Mouse (Mus musculus) heart, postnatal 25 days (tissue): ENCODE results near the gene Mtmr3. TPM values are rescaled to one million over a fixed set of nuclear protein-coding genes. Genes with fewer than 3 reads are reported as not detected.
A peak's percentile ranks its signal among the peaks of the same experiment; 100 is the strongest.

ENCODE experiments used
- DNase-seq: peaks from one replicate; pipeline ENCODE4 v3.0.0; 2022; ENCODE audit warnings: low spot score
- intact Hi-C: fragments of 180-260 bp; cut with DNase I; formaldehyde crosslinking; loops from one replicate; pipeline ENCODE4 v1.15.1; 2025
- total RNA-seq, 2 experiments: library from RNA; stranded (reverse); gene quantifications; 2 replicates each; pipeline ENCODE4 v1.2.3; 2021

Gene Mtmr3
- 10 to 100 TPM; 49.6 to 50.6 TPM for total RNA-seq

DNA sequence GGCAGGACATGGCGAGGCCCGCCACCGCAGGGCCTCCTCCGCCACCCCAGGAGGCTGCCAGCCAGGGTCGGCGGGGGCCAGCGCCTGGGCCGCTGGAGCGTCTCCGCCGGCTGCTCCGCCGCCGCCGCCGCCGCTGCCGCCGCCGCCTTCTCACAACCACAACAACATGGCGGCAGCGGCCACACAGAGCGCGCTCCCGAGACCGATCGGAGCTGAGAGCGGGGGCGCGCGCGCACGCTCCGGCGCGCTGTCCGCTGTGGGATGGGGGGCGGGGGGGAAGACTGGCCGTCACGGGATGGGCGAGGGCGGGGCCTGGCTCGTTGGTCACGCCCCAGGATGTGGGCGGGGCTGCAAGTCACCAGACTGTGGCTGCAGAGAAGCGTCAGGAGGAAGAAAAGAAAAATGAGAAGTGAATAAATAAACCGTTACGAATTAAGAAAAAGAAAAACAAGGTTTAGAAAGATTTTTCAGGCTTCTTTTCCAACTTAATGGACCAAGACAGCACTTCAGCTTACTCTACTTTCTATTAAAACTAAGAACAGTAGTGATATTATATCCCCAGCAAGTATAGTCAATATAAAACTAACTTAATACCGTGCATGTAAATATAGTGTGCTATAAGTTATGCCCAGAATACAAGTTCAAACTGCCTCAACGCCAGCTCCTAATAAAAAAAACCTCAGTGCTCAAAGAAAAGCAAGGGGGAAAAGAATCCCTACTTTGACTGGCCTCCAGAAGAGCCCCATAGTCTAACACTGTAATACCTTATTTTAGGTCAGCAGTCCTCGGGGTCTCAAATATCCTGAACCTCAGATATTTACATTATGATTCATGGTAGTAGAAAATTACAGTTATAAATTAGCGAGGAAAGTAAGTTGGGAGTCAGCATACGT, at the start of gene Mtmr3:
TSS of gene Mtmr3 (minus strand) at position 256 of the 893 bp plus-strand sequence.
- intact Hi-C loops = loop anchor here (2.0 kb wide), 1 partner anchor 44 kb away; no protein-coding TSS in a partner anchor
- DNase-seq = peak; percentile 89

GRCm38 (mm10) chr11:4643722-4644121, 49.1 kb upstream of the Mtmr3 start:
- no peak for DNase-seq

DNA sequence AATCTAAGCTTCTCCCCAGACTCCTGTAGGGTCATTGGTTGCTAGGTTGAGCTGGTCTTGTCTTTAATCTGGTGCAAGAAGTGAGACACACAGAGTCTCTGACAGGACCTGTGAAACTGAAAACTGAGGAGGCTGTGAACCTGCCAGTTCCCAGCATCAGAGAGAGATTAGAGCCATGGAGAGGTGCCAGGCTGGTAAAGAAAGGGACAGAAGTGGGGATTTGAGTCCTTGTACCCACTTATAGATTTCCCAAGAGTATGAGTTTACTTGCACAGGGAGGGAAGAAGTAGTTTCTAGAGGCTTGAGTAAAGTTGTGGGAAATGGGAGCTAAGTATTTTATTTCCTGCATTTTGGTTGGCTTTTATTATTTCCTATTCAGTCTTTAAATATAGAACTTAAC, 46.5 kb upstream of the Mtmr3 start:
- intact Hi-C loops = no loop called here
- DNase-seq = no peak

More at GRCm38 (mm10) chr11:4643722-4644121, 49.1 kb upstream of the Mtmr3 start:
- intact Hi-C loops = no loop called here

DNA sequence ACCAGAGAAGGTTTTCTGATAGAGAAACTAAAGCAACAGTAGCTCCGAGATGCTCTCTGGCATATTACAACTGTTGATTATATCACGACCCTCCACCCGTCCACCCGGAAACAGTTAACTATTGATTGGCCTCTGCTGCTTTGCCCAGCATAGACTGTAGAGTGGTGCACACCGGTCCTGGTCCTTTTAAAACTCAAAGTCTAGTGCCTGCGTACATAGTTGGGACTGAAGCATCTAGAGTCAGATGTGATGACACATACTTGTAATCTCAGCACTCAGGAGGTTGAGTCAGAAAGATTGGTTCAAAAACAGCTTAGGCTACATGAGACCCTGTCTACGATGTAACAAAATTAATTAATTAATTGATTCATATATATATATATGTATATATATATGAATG, 43.6 kb upstream of the Mtmr3 start:
- intact Hi-C loops = loop anchor here (2.0 to 5.0 kb wide), 2 partner anchors 43 to 136 kb away; partner anchors contain the start of gene Mtmr3
- no peak for DNase-seq

DNA sequence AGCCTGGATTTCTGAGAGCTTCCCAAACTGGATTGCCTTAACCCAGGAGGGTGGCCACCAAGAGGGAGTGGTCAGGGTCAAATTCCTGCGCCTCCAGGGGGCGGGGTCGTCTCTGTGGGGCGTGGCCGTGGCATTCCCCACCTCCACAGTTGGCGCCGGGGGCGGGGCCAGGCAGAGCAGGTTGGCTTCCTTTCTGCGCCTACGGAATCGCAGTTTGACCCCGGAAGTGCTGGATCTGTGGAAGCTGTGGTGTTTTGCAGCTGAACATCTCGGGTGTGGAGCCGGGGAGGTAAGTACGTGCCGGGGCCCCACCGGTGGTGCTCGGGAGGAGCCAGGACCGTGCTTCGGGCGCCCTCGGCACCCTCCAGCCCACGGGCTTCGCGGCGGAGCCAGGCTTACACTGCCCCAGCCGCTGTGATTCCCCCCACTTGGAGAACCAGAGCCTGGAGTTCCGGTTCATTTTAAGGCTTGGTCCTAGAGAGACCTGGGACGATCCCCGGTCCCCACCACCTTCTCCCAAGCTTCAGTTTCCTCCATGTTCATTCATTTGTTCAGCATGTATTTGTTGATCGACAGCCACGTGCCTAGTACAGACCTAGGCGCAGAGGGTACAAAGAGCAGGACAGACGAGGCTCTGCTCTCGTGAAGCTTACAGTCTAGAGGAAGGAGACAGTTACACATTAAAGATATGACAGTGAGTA, 43.0 kb upstream of the Mtmr3 start, which contains the start of gene Ascc2:
TSS of gene Ascc2 (plus strand) at position 214 of the 701 bp plus-strand sequence.
- DNase-seq = peak; percentile 92
- intact Hi-C loops = loop anchor here (2.0 to 5.0 kb wide), 2 partner anchors 43 to 135 kb away; partner anchors contain the start of gene Mtmr3

DNA sequence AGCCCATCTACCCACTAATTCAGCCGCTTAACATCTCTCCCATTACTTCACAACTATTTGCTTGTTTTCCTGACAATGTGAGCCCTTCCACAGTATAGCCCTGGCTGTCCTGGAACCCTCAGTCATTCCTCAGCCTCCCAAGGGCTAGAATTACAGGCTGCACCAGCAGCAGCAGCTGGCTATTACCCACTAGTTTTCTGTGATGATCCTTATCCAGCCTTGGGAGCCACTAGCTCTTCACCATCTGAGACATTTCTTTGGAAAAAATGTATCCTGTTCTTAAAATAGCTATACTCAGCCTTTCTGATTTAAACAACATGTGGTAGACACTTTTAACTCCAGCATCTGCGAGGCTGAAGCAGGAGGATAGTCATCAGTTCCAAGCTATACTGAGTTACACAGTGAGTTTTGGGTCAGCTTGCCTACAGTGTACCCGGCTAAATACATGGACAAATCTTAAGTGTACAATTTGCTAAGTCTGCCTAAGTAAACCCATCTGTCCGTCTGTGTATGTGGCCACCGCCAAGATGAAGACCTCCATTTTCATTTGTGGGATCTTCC, 42.2 kb upstream of the Mtmr3 start:
- intact Hi-C loops = loop anchor here (5.0 kb wide), 1 partner anchor 135 kb away; no protein-coding TSS in a partner anchor
- DNase-seq = no peak

GRCm38 (mm10) chr11:4634395-4634794, 39.7 kb upstream of the Mtmr3 start:
- no peak for DNase-seq

GRCm38 (mm10) chr11:4633420-4633819, 38.8 kb upstream of the Mtmr3 start:
- DNase-seq = no peak
- intact Hi-C loops = loop anchor here (5.0 kb wide), 1 partner anchor 116 kb away; no protein-coding TSS in a partner anchor

More at GRCm38 (mm10) chr11:4634395-4634794, 39.7 kb upstream of the Mtmr3 start:
- intact Hi-C loops = loop anchor here (5.0 kb wide), 1 partner anchor 117 kb away; no protein-coding TSS in a partner anchor

- intact Hi-C loops = loop anchor here (5.0 kb wide), 1 partner anchor 113 kb away; no protein-coding TSS in a partner anchor
- no peak for DNase-seq
Observed at GRCm38 (mm10) chr11:4629861-4630280, 35.2 kb upstream of the Mtmr3 start.

DNA sequence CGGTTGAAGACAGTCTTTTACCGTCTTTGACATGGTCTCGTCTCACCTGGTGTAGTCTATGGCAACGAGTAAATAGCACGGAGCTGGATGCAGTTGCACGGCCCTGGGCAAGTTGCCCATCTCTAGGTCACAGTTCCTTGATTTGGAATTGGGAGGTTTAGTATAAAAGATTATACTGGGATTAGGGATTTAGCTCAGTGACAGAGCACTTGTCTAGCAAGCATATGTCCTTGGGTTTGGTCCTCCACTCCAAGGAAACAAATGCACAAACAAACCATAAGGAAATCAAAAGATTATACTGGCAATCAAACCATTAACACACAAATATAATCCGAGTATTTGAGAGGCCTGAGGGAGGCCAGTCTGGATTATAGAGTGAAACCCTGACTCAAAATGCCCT, 33.0 kb upstream of the Mtmr3 start:
- DNase-seq = no peak
- intact Hi-C loops = no loop called here

DNA sequence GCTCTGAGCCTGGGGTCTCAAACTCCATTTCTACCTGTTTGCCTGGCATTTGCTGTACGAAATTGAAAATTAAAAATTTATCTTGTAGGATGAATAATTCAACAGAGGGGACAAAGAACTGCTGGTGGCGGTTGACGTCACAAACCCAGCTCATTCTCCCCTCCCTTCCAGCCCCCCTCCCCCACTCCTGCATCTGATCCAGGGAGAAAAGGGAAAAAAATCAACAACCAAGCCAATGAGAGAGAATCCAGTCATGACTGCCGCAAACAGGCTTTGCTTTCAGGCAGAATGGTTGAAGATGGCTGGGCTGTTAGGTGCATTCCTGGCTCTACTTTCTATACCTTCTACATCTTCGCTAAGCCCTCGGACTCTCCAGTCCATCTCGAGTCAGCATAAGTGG, 31.3 kb upstream of the Mtmr3 start:
- intact Hi-C loops = no loop called here
- DNase-seq = no peak

GRCm38 (mm10) chr11:4622997-4623396, 28.3 kb upstream of the Mtmr3 start:
- intact Hi-C loops = no loop called here
- DNase-seq = no peak

- no peak for DNase-seq
- intact Hi-C loops = no loop called here
Observed at GRCm38 (mm10) chr11:4622442-4622986, 27.9 kb upstream of the Mtmr3 start.

- intact Hi-C loops = no loop called here
- DNase-seq = no peak
Observed at GRCm38 (mm10) chr11:4621866-4622265, 27.2 kb upstream of the Mtmr3 start.

DNA sequence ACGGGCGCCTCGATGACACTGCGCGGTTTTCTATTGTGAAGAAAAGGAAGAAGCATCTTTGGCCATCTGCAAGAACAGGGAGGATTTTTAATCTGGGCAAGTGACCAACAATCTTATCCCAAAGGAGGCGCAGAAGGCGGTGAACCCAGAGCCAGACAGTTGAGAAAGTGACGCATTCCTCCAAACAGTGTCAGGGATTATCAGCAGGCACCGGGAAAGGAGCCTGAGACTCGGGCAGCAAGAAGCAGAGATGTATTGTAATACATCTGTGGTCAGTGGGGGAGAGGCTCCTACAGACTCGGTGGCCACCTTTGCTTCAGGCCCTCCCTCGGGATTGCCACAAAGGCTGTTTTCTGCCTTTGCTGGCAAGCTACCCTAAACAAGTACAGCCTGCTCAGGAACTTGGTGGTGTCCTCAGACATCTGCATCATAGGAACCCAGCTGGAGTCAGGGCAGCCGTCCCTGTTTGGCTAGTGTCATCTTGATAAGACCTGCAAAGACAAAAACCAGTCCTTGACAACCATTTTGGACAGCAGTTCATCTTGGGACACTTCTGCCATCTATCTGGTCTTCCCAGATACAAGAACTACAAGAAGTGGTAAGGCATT, 25.9 kb upstream of the Mtmr3 start:
- intact Hi-C loops = no loop called here
- DNase-seq = peak; percentile 42

DNA sequence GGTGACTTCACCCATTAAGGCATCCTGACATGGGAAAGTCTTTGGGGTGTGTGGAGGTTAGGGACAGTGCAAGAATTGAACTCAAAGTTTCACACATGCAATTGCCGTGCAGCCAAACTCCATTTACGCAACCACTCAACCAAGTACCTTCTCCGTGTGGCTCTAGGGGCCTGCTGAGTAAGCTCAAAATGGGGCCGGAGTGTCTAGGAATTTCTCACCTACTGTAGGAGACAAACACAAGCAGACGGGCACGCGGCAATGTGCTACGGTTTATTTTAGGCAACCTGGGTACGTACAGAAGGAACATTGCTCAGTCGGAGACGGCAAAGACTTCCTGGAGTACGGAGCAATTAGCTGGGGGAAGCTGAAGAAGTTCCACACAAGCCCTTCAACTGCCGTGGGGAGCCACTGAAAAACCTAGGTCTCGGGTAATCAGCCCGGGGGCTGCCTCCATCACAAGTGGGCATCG, 25.4 kb upstream of the Mtmr3 start, which contains the start of gene Gm11032:
TSS of gene Gm11032 (plus strand) at position 51 of the 469 bp plus-strand sequence.
- intact Hi-C loops = no loop called here
- no peak for DNase-seq

DNA sequence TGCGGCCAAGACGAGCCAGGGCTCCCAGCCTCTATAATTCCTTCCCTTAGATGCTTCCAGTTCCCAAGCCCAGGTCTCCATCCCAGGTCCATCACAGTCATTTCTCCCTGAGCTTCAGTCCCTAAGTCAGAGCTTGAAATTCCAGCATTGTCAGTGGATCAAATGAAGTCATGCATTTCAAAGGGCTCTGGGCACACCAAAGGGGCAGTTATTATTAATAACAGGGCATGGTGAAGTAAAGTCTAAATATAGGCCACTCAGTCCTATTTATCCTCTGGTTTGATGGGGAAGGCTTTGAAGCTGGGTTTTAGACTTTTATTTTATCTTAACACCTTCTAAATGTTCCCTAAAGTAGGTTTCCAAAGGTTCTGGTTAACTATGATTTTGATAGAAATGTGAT, 17.2 kb upstream of the Mtmr3 start:
- DNase-seq = no peak
- intact Hi-C loops = no loop called here

GRCm38 (mm10) chr11:4606541-4606940, 11.9 kb upstream of the Mtmr3 start:
- intact Hi-C loops = no loop called here

DNA sequence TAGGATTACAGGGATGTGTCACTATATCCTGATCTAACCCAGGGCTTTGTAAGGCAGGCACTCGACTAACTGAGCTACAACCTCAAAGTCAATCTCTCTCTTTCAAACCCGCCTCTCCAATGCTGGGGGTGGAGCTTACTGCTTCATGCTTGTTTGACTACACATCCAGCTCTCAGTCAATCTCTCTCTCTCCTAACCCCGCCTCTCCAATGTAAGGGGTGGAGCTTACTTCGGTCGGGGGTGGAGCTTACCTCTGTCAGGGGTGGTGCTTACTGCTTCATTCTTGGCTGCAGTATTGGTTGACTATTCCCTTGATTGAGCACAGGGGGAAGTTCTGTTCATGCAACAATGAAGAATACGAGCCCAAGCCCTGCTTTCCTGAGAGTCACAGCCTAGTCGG, 10.8 kb upstream of the Mtmr3 start:
- DNase-seq = no peak
- intact Hi-C loops = no loop called here

More at GRCm38 (mm10) chr11:4606541-4606940, 11.9 kb upstream of the Mtmr3 start:
- no peak for DNase-seq
